Mouse (Mus musculus) ES-E14 (cell line): ENCODE data around the gene Cacna1g. TPM values are rescaled to one million over a fixed set of nuclear protein-coding genes. Genes with fewer than 3 reads are reported as not detected.

ENCODE experiments used
- DNase-seq: peaks from one replicate; pipeline ENCODE4 v3.0.0-alpha.2; 2013; ENCODE audit warnings: low read depth, low spot score
- H3K27ac ChIP-seq: 2 replicates; pipeline ENCODE4 v1.5.1; 2012; ENCODE audit warnings: low read depth, mild to moderate bottlenecking, low read length, moderate library complexity, mixed read lengths; ENCODE audit not compliant: poor library complexity, insufficient read depth, severe bottlenecking
- H3K36me3 ChIP-seq: 2 replicates; pipeline ENCODE4 v1.6.1; 2012; ENCODE audit warnings: mild to moderate bottlenecking, low read length, moderate library complexity, mixed read lengths; ENCODE audit not compliant: control insufficient read depth, poor library complexity, insufficient read depth, severe bottlenecking
- H3K4me1 ChIP-seq, 2 experiments: fragments of 150-350 bp in 1 of 2; sonication (generic) in 1 of 2; 2 replicates each; pipeline ENCODE4 v1.6.1; 2012; ENCODE audit warnings: low read length in 2 of 2, mild to moderate bottlenecking in 1 of 2, mixed read lengths in 1 of 2; ENCODE audit not compliant: control insufficient read depth in 2 of 2, insufficient read depth in 2 of 2, poor library complexity in 1 of 2
- H3K4me3 ChIP-seq, 2 experiments: fragments of 150-350 bp in 1 of 2; sonication (generic) in 1 of 2; 2 replicates each; pipeline ENCODE4 v1.5.1; 2012; ENCODE audit warnings: low read length in 2 of 2, low read depth in 1 of 2, mild to moderate bottlenecking in 1 of 2, mixed read lengths in 1 of 2; ENCODE audit not compliant: insufficient read depth in 1 of 2, poor library complexity in 1 of 2, severe bottlenecking in 1 of 2
- H3K9ac ChIP-seq: 2 replicates; pipeline ENCODE4 v1.6.1; 2012; ENCODE audit warnings: low read depth, mild to moderate bottlenecking, low read length, mixed read lengths; ENCODE audit not compliant: poor library complexity, insufficient read depth, severe bottlenecking
- H3K9me3 ChIP-seq: fragments of 150-350 bp; sonication (generic); 2 replicates; pipeline ENCODE4 v1.6.1; 2012; ENCODE audit warnings: low read depth, mild to moderate bottlenecking, low read length; ENCODE audit not compliant: control insufficient read depth, insufficient read depth
- CHD2 ChIP-seq: IDR thresholded peaks from 2 replicates; pipeline ENCODE4 v1.6.1; 2014; ENCODE audit warnings: mild to moderate bottlenecking, low read depth, low read length, inconsistent platforms
- HCFC1 ChIP-seq: IDR thresholded peaks from 2 replicates; pipeline ENCODE4 v1.6.1; 2012; ENCODE audit warnings: low read length, inconsistent platforms, borderline replicate concordance; ENCODE audit not compliant: insufficient read depth
- MAFK ChIP-seq: IDR thresholded peaks from 2 replicates; pipeline ENCODE4 v1.6.1; 2014; ENCODE audit warnings: mild to moderate bottlenecking, low read depth, low read length, inconsistent platforms; ENCODE audit not compliant: insufficient read depth
- ZC3H11A ChIP-seq: IDR thresholded peaks from 2 replicates; pipeline ENCODE4 v1.6.1; 2012; ENCODE audit warnings: low read depth, mild to moderate bottlenecking, inconsistent platforms, low read length, borderline replicate concordance
- ZNF384 ChIP-seq: IDR thresholded peaks from 2 replicates; pipeline ENCODE4 v1.6.1; 2012; ENCODE audit warnings: low read depth, low read length, inconsistent platforms
- in situ Hi-C, 2 experiments: fragments of 600-800 bp; cut with MboI; formaldehyde crosslinking; loops; one replicate each; pipeline ENCODE4 v1.15.1; 2025; ENCODE audit warnings: low sequenced_read_pairs in 2 of 2, inconsistent platforms in 1 of 2; ENCODE audit not compliant: unreplicated experiment in 2 of 2
- total RNA-seq: library from RNA; depleted of rRNA; stranded (reverse); fragments of 300-350 nt; gene quantifications from 2 replicates; pipeline ENCODE4 v1.2.3, GENCODE M21; 2012

Gene Cacna1g
- total RNA-seq, 1 experiment, result 2.2 TPM

DNA sequence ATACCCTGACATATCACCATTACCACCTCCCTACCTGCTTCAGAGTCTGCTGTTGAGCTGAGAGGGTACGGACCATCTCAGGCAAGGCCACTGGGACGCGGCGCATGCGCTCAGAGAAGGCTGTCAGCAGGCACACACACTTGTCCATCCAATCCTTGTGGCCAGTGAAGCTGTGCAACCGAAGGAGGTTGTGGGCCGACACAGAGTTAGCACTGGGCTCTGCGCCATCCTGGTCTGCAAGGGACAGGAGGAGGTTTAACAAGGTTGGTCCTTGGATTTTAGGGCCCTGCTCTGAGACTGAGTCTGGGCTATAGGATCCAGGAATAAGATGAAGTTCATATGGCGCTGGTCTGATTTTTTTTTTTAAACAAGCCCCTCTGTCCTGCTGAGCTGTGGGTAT, 6.4 kb upstream of the Cacna1g start:
- peaks cover 0 to 2% of the 10 kb centered on the region in 2 experiments; a peak in 1 of 4 replicates for H3K4me1 ChIP-seq
- no peak for DNase-seq
- no peaks in the 10 kb centered on the region for H3K9me3 ChIP-seq
- TF ChIP-seq ZC3H11A, result no peak
- TF ChIP-seq HCFC1, result no peak
- TF ChIP-seq ZNF384, result no peak
- no peak for TF ChIP-seq CHD2
- TF ChIP-seq MAFK, result no peak
- in situ Hi-C loops, result loop anchor here in 1 of 2 experiments (10.0 kb wide), 1 partner anchor 146 kb away; no protein-coding TSS in a partner anchor
- no peak overlapping the region for H3K27ac ChIP-seq
- no peaks in the 10 kb centered on the region for H3K36me3 ChIP-seq
- no peak overlapping the region for H3K4me3 ChIP-seq
- H3K9ac ChIP-seq, result no peak overlapping the region

DNA sequence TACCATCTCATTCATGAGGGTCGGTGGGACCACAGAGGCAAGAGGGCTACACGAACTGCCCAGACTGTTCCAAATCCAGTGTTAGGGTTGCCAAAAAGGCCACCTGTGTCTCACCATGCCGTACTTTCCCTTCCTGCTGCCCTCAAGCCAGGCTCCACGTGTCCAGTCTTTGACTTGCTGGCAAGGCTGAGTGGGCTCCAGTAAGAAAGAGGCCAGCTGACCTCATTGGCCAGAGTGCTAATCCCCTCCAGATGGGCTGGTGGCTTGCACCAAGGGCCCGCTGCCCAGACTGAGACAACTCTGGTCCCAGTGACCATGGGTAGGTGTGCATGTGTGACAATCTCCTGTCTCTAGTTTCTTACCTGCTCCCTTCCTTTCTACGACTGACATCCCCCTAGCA, 3.7 kb upstream of the Cacna1g start:
- Histone ChIP-seq H3K9ac (no peak overlapping the region), H3K4me1 (peaks cover 0 to 5% of the 10 kb centered on the region in 2 experiments; a peak in 3 of 4 replicates), H3K9me3 (no peaks in the 10 kb centered on the region), H3K36me3 (no peaks in the 10 kb centered on the region), H3K4me3 (no peak overlapping the region), H3K27ac (no peak overlapping the region)
- DNase-seq, result no peak
- TF ChIP-seq ZNF384 (no peak), CHD2 (no peak), MAFK (no peak)
- in situ Hi-C loops, result no loop called here

DNA sequence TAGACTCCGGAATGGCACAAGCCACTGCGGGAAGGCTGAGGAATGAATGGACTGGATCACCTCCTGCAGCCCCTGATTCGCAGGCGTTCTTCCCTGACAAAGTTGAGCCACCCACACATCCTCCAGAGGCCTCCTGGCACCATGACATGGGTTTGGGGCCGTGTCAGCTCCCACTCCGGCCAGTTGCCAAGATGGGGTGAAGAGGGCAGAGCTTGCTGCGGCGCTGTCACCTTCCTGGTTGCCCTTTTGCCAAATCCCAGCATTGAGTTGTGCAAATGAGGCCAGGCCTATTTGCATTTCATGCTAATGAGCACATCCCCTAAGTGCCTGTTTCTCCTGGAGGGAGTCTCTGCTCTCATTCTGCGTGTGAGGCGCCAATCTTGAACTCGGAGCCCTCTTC, 1.7 kb upstream of the Cacna1g start:
- Histone ChIP-seq H3K27ac (no peak overlapping the region), H3K36me3 (no peaks in the 10 kb centered on the region), H3K9ac (no peak overlapping the region), H3K4me1 (peaks cover 0 to 5% of the 10 kb centered on the region in 2 experiments; a peak in 3 of 4 replicates), H3K9me3 (no peaks in the 10 kb centered on the region), H3K4me3 (no peak overlapping the region)
- in situ Hi-C loops, result no loop called here
- no peak for DNase-seq
- TF ChIP-seq MAFK, result no peak

DNA sequence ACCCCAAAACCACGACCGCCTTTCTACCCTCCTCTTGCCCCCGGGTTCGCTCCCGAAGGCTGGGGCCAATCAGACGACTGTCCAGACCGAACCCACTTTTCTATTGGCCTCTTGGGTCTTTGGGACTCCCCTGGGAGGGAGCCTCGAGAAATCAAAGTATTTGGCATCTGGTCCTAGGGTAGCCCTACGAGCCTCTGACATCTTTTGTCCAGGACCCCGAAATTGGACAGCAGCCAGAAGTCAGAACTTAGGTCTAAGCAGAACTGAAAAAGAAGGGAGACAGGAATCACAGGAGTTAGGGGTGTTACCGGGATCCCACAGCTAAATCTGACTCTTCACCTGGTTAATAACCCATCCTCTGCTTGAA, 529 bp upstream of the Cacna1g start:
- no peak for DNase-seq
- in situ Hi-C loops, result no loop called here
- Histone ChIP-seq H3K9me3 (no peaks in the 10 kb centered on the region), H3K4me1 (peaks cover 0 to 8% of the 10 kb centered on the region in 2 experiments; a peak in 3 of 4 replicates), H3K27ac (no peak overlapping the region), H3K36me3 (no peaks in the 10 kb centered on the region), H3K9ac (no peak overlapping the region), H3K4me3 (peak overlapping the region; percentile 64 to 88; a peak in 3 of 4 replicates)
- TF ChIP-seq ZNF384 (no peak), ZC3H11A (no peak), CHD2 (no peak), MAFK (no peak), HCFC1 (no peak)

DNA sequence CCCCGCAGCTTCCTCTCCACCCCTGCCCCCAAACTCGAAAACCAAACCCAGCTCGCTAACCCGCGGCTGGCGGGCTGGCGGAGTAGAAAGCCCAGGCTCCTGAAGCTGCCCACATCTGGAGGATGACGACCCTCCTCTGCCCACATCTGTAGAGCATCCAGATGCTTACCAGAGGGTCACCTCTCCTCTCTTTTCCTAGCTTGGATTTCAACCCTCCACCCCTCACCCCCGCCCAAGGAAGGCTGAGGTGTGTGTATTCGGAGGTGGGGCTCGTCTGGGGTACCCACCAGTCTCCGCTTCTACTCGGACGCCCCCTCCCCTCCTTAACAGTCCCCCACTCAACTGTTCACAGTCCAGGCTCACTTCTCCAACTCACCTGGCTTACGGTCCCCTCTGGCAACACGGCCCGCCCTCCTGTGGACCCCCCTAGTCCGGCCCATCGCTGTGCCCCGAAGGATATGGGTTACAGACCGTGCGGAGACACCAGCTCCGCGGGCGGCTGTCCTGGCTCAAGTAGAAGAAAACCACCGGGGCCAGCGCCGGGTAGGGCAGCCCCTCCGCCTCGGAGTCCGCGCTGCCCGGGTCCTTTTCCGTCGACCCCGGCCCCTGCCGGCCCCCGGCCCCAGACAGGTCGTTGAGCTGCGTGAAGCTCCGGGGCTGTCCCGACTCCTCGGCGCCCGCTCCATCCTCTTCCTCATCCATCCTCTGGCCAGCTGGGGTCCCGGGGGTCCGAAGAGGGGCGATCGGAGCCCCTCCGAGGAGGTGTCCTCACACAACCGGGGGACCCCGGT, 887 bp downstream of the Cacna1g start:
- no peak for DNase-seq
- Histone ChIP-seq H3K9me3 (no peaks in the 10 kb centered on the region), H3K4me3 (peak overlapping the region; percentile 64 to 88), H3K9ac (peak overlapping the region; percentile 37; the same call in 1 of the 2 replicates), H3K36me3 (no peaks in the 10 kb centered on the region), H3K27ac (no peak overlapping the region), H3K4me1 (peaks cover 0 to 15% of the 10 kb centered on the region in 2 experiments; a peak in 3 of 4 replicates)
- TF ChIP-seq CHD2 (no peak), ZC3H11A (no peak), ZNF384 (no peak), HCFC1 (no peak), MAFK (no peak)
- in situ Hi-C loops, result no loop called here
